Mouse (Mus musculus): ENCODE measurements around the gene Tsfm. TPM values are rescaled to one million over a fixed set of nuclear protein-coding genes. Genes with fewer than 3 reads are reported as not detected.
A peak's percentile ranks its signal among the peaks of the same experiment; 100 is the strongest.
"Not testable (repeated sequence)": the region's sequence is repeated elsewhere in the genome, so short reads cannot be mapped to it uniquely, and the experiment has no call there.

The Tsfm gene
- polyA plus RNA-seq, 1 experiment from 2014 or later = 99.1 TPM

- Histone ChIP-seq H3K27me3 (peaks cover 41% of the 10 kb centered on the region), H3K4me2 (no peak overlapping the region), H3K36me3 (peaks cover 31% of the 10 kb centered on the region), H3K4me3 (replicated peaks) (no peak overlapping the region), H3K9ac (replicated peaks) (no peak overlapping the region), H3K27ac (no peak overlapping the region), H3K9me3 (no peaks in the 10 kb centered on the region), H3K4me1 (replicated peaks) (peaks cover 31% of the 10 kb centered on the region)
- 77% methylated on average over 5 of the region's 5 CpGs for WGBS
- ATAC-seq (ENCODE audit: insufficient number of reproducible peaks, insufficient read depth, low FRiP score, low TSS enrichment, low read depth) = no peak
These were observed 31.9 kb upstream of the Tsfm start for GRCm38 (mm10) chr10:127062503-127062902.

- ATAC-seq (ENCODE audit: insufficient number of reproducible peaks, insufficient read depth, low FRiP score, low TSS enrichment, low read depth); H3K9ac ChIP-seq (replicated peaks); H3K9me3 ChIP-seq; H3K4me2 ChIP-seq; H3K4me3 ChIP-seq (replicated peaks); H3K27ac ChIP-seq: not testable (repeated sequence)
- H3K36me3 ChIP-seq = peaks cover 31% of the 10 kb centered on the region
- WGBS = 93% methylated on average over 4 of the region's 4 CpGs
- H3K4me1 ChIP-seq (replicated peaks) = peaks cover 31% of the 10 kb centered on the region
- H3K27me3 ChIP-seq = peaks cover 45% of the 10 kb centered on the region
These were observed 31.5 kb upstream of the Tsfm start for GRCm38 (mm10) chr10:127062101-127062500.

GRCm38 (mm10) chr10:127061513-127061912 is 30.9 kb upstream of the Tsfm start:
- no peak overlapping the region for H3K4me2 ChIP-seq
- no peak overlapping the region for H3K4me3 ChIP-seq (replicated peaks)
- no peak for ATAC-seq (ENCODE audit: insufficient number of reproducible peaks, insufficient read depth, low FRiP score, low TSS enrichment, low read depth)
- WGBS = 81% methylated on average over 2 of the region's 2 CpGs
- H3K9ac ChIP-seq (replicated peaks) = no peak overlapping the region
- peaks cover 30% of the 10 kb centered on the region for H3K36me3 ChIP-seq
- peaks cover 30% of the 10 kb centered on the region for H3K4me1 ChIP-seq (replicated peaks)
- no peaks in the 10 kb centered on the region for H3K9me3 ChIP-seq
- no peak overlapping the region for H3K27ac ChIP-seq
- H3K27me3 ChIP-seq = peaks cover 45% of the 10 kb centered on the region

- no peak for ATAC-seq (ENCODE audit: insufficient number of reproducible peaks, insufficient read depth, low FRiP score, low TSS enrichment, low read depth)
- Histone ChIP-seq H3K9me3 (no peaks in the 10 kb centered on the region), H3K27ac (no peak overlapping the region), H3K36me3 (peaks cover 30% of the 10 kb centered on the region), H3K4me1 (replicated peaks) (peaks cover 27% of the 10 kb centered on the region), H3K4me2 (no peak overlapping the region), H3K27me3 (peaks cover 45% of the 10 kb centered on the region), H3K4me3 (replicated peaks) (no peak overlapping the region), H3K9ac (replicated peaks) (no peak overlapping the region)
- WGBS = 41% methylated on average over 5 of the region's 5 CpGs
These were observed 30.4 kb upstream of the Tsfm start for GRCm38 (mm10) chr10:127061085-127061484.

GRCm38 (mm10) chr10:127059968-127060916 is 29.6 kb upstream of the Tsfm start, which contains the start of gene March9:
TSS of gene March9 (minus strand) at chr10:127060184.
- Histone ChIP-seq H3K27me3 (peaks cover 45% of the 10 kb centered on the region), H3K4me1 (replicated peaks) (peaks cover 26% of the 10 kb centered on the region), H3K27ac (0 out of 2 replicates have a peak within 1 kb of the TSS, but pooled peaks have one; percentile 29), H3K4me3 (replicated peaks) (peak within 1 kb of the TSS; percentile 97), H3K9me3 (no peaks in the 10 kb centered on the region), H3K9ac (replicated peaks) (peak within 1 kb of the TSS; percentile 89), H3K4me2 (peak within 1 kb of the TSS; percentile 97), H3K36me3 (peaks cover 30% of the 10 kb centered on the region)
- no peak for ATAC-seq (ENCODE audit: insufficient number of reproducible peaks, insufficient read depth, low FRiP score, low TSS enrichment, low read depth)
- 1% methylated on average over 59 of the region's 72 CpGs for WGBS

GRCm38 (mm10) chr10:127059174-127059967 is 28.7 kb upstream of the Tsfm start:
- Histone ChIP-seq H3K4me1 (replicated peaks) (peaks cover 19% of the 10 kb centered on the region), H3K4me2 (peak overlapping the region; percentile 97), H3K4me3 (replicated peaks) (peak overlapping the region; percentile 97), H3K27me3 (peaks cover 49% of the 10 kb centered on the region), H3K9ac (replicated peaks) (peak overlapping the region; percentile 89), H3K9me3 (no peaks in the 10 kb centered on the region), H3K27ac (0 out of 2 replicates have a peak overlapping the region, but pooled peaks have one; percentile 29), H3K36me3 (peaks cover 30% of the 10 kb centered on the region)
- under 1% methylated on average over 74 of the region's 92 CpGs for WGBS
- 0 out of 2 replicates have a peak, but pooled peaks have one; percentile 5 for ATAC-seq (ENCODE audit: insufficient number of reproducible peaks, insufficient read depth, low FRiP score, low TSS enrichment, low read depth)

- Histone ChIP-seq H3K36me3 (peaks cover 30% of the 10 kb centered on the region), H3K9ac (replicated peaks) (peak overlapping the region; percentile 89; the same call in 1 of the 2 replicates), H3K9me3 (no peaks in the 10 kb centered on the region), H3K4me3 (replicated peaks) (peak overlapping the region; percentile 97), H3K27ac (no peak overlapping the region), H3K27me3 (peaks cover 51% of the 10 kb centered on the region), H3K4me2 (peak overlapping the region; percentile 97), H3K4me1 (replicated peaks) (peaks cover 19% of the 10 kb centered on the region)
- ATAC-seq (ENCODE audit: insufficient number of reproducible peaks, insufficient read depth, low FRiP score, low TSS enrichment, low read depth) = no peak
- 12% methylated on average over 8 of the region's 8 CpGs for WGBS
These were observed 28.1 kb upstream of the Tsfm start for GRCm38 (mm10) chr10:127058708-127059107.

- no peak overlapping the region for H3K27ac ChIP-seq
- ATAC-seq (ENCODE audit: insufficient number of reproducible peaks, insufficient read depth, low FRiP score, low TSS enrichment, low read depth) = 0 out of 2 replicates have a peak, but pooled peaks have one; percentile 9
- H3K36me3 ChIP-seq = peaks cover 30% of the 10 kb centered on the region
- H3K4me3 ChIP-seq (replicated peaks) = peak overlapping the region; percentile 97
- WGBS = under 1% methylated on average over 9 of the region's 9 CpGs
- peaks cover 19% of the 10 kb centered on the region for H3K4me1 ChIP-seq (replicated peaks)
- no peaks in the 10 kb centered on the region for H3K9me3 ChIP-seq
- H3K4me2 ChIP-seq = peak overlapping the region; percentile 97
- H3K27me3 ChIP-seq = peaks cover 54% of the 10 kb centered on the region
- 0 out of 2 replicates have a peak overlapping the region, but pooled peaks have one; percentile 8 for H3K9ac ChIP-seq (replicated peaks)
These were observed 27.5 kb upstream of the Tsfm start for GRCm38 (mm10) chr10:127058161-127058560.

GRCm38 (mm10) chr10:127056490-127056889 is 25.9 kb upstream of the Tsfm start:
- no peak overlapping the region for H3K9ac ChIP-seq (replicated peaks)
- peaks cover 30% of the 10 kb centered on the region for H3K36me3 ChIP-seq
- WGBS = 89% methylated on average over 20 of the region's 20 CpGs
- ATAC-seq (ENCODE audit: insufficient number of reproducible peaks, insufficient read depth, low FRiP score, low TSS enrichment, low read depth) = no peak
- H3K4me1 ChIP-seq (replicated peaks) = peaks cover 19% of the 10 kb centered on the region
- H3K4me2 ChIP-seq = no peak overlapping the region
- no peak overlapping the region for H3K4me3 ChIP-seq (replicated peaks)
- H3K27ac ChIP-seq = no peak overlapping the region
- H3K9me3 ChIP-seq = no peaks in the 10 kb centered on the region
- peaks cover 63% of the 10 kb centered on the region for H3K27me3 ChIP-seq

GRCm38 (mm10) chr10:127055406-127055805 is 24.8 kb upstream of the Tsfm start:
- peaks cover 63% of the 10 kb centered on the region for H3K27me3 ChIP-seq

GRCm38 (mm10) chr10:127054646-127055045 is 24.0 kb upstream of the Tsfm start:
- no peak for ATAC-seq (ENCODE audit: insufficient number of reproducible peaks, insufficient read depth, low FRiP score, low TSS enrichment, low read depth)
- Histone ChIP-seq H3K9me3 (no peaks in the 10 kb centered on the region), H3K4me3 (replicated peaks) (no peak overlapping the region), H3K27me3 (peaks cover 63% of the 10 kb centered on the region), H3K36me3 (peaks cover 30% of the 10 kb centered on the region), H3K9ac (replicated peaks) (no peak overlapping the region), H3K4me1 (replicated peaks) (peaks cover 26% of the 10 kb centered on the region), H3K27ac (no peak overlapping the region), H3K4me2 (no peak overlapping the region)
- 54% methylated on average over 4 of the region's 4 CpGs for WGBS

More at GRCm38 (mm10) chr10:127055406-127055805, 24.8 kb upstream of the Tsfm start:
- H3K27ac ChIP-seq = no peak overlapping the region
- H3K36me3 ChIP-seq = peaks cover 30% of the 10 kb centered on the region
- WGBS = 84% methylated on average over 8 of the region's 8 CpGs
- peaks cover 24% of the 10 kb centered on the region for H3K4me1 ChIP-seq (replicated peaks)
- no peak overlapping the region for H3K4me2 ChIP-seq
- H3K9ac ChIP-seq (replicated peaks) = no peak overlapping the region
- no peak for ATAC-seq (ENCODE audit: insufficient number of reproducible peaks, insufficient read depth, low FRiP score, low TSS enrichment, low read depth)
- H3K9me3 ChIP-seq = no peaks in the 10 kb centered on the region
- H3K4me3 ChIP-seq (replicated peaks) = no peak overlapping the region
